Mouse (Mus musculus): ENCODE measurements around the gene Nxpe3.

Nxpe3 gene

GRCm38 (mm10) chr16:55816202-55816941 is 78.7 kb downstream of the Nxpe3 start:
- no peaks in the 10 kb centered on the region for H3K27me3 ChIP-seq (ENCODE audit: control insufficient read depth, insufficient read depth, low read length, poor library complexity, severe bottlenecking)

GRCm38 (mm10) chr16:55815466-55815865 is 79.6 kb downstream of the Nxpe3 start:
- no peaks in the 10 kb centered on the region for H3K27me3 ChIP-seq (ENCODE audit: control insufficient read depth, insufficient read depth, low read length, poor library complexity, severe bottlenecking)
- H3K36me3 ChIP-seq (ENCODE audit: control insufficient read depth, insufficient read depth, low read length, poor library complexity, severe bottlenecking): peaks cover 37% of the 10 kb centered on the region
- DNase-seq (ENCODE audit: low read depth, low spot score): no peak

More at GRCm38 (mm10) chr16:55816202-55816941, 78.7 kb downstream of the Nxpe3 start:
- H3K36me3 ChIP-seq (ENCODE audit: control insufficient read depth, insufficient read depth, low read length, poor library complexity, severe bottlenecking): peaks cover 35% of the 10 kb centered on the region
- no peak for DNase-seq (ENCODE audit: low read depth, low spot score)

- Histone ChIP-seq H3K36me3 (ENCODE audit: control insufficient read depth, insufficient read depth, low read length, poor library complexity, severe bottlenecking) (peaks cover 39% of the 10 kb centered on the region), H3K27me3 (ENCODE audit: control insufficient read depth, insufficient read depth, low read length, poor library complexity, severe bottlenecking) (no peaks in the 10 kb centered on the region)
- DNase-seq (ENCODE audit: low read depth, low spot score): no peak
These were observed 80.4 kb downstream of the Nxpe3 start for GRCm38 (mm10) chr16:55814686-55815085.

- no peak for DNase-seq (ENCODE audit: low read depth, low spot score)
- peaks cover 39% of the 10 kb centered on the region for H3K36me3 ChIP-seq (ENCODE audit: control insufficient read depth, insufficient read depth, low read length, poor library complexity, severe bottlenecking)
These were observed 81.2 kb downstream of the Nxpe3 start for GRCm38 (mm10) chr16:55813916-55814315.

GRCm38 (mm10) chr16:55811792-55812191 is 83.3 kb downstream of the Nxpe3 start:
- DNase-seq (ENCODE audit: low read depth, low spot score): peak; percentile 69
- Histone ChIP-seq H3K27me3 (ENCODE audit: control insufficient read depth, insufficient read depth, low read length, poor library complexity, severe bottlenecking) (no peaks in the 10 kb centered on the region), H3K36me3 (ENCODE audit: control insufficient read depth, insufficient read depth, low read length, poor library complexity, severe bottlenecking) (peaks cover 27% of the 10 kb centered on the region)

More at GRCm38 (mm10) chr16:55813916-55814315, 81.2 kb downstream of the Nxpe3 start:
- H3K27me3 ChIP-seq (ENCODE audit: control insufficient read depth, insufficient read depth, low read length, poor library complexity, severe bottlenecking): no peaks in the 10 kb centered on the region

GRCm38 (mm10) chr16:55809779-55810514 is 85.1 kb downstream of the Nxpe3 start:
- Histone ChIP-seq H3K27me3 (ENCODE audit: control insufficient read depth, insufficient read depth, low read length, poor library complexity, severe bottlenecking) (no peaks in the 10 kb centered on the region), H3K36me3 (ENCODE audit: control insufficient read depth, insufficient read depth, low read length, poor library complexity, severe bottlenecking) (peaks cover 25% of the 10 kb centered on the region)
- no peak for DNase-seq (ENCODE audit: low read depth, low spot score)

GRCm38 (mm10) chr16:55809345-55809744 is 85.7 kb downstream of the Nxpe3 start:
- Histone ChIP-seq H3K36me3 (ENCODE audit: control insufficient read depth, insufficient read depth, low read length, poor library complexity, severe bottlenecking) (peaks cover 20% of the 10 kb centered on the region), H3K27me3 (ENCODE audit: control insufficient read depth, insufficient read depth, low read length, poor library complexity, severe bottlenecking) (no peaks in the 10 kb centered on the region)
- no peak for DNase-seq (ENCODE audit: low read depth, low spot score)

- H3K36me3 ChIP-seq (ENCODE audit: control insufficient read depth, insufficient read depth, low read length, poor library complexity, severe bottlenecking): peaks cover 5% of the 10 kb centered on the region; the same call in 1 of the 2 replicates
- DNase-seq (ENCODE audit: low read depth, low spot score): no peak
- H3K27me3 ChIP-seq (ENCODE audit: control insufficient read depth, insufficient read depth, low read length, poor library complexity, severe bottlenecking): no peaks in the 10 kb centered on the region
These were observed 87.6 kb downstream of the Nxpe3 start for GRCm38 (mm10) chr16:55807505-55807932.

GRCm38 (mm10) chr16:55804799-55805198 is 90.3 kb downstream of the Nxpe3 start:
- no peak for DNase-seq (ENCODE audit: low read depth, low spot score)
- Histone ChIP-seq H3K27me3 (ENCODE audit: control insufficient read depth, insufficient read depth, low read length, poor library complexity, severe bottlenecking) (no peaks in the 10 kb centered on the region), H3K36me3 (ENCODE audit: control insufficient read depth, insufficient read depth, low read length, poor library complexity, severe bottlenecking) (no peaks in the 10 kb centered on the region)

GRCm38 (mm10) chr16:55801629-55802028 is 93.5 kb downstream of the Nxpe3 start:
- Histone ChIP-seq H3K36me3 (ENCODE audit: control insufficient read depth, insufficient read depth, low read length, poor library complexity, severe bottlenecking) (no peaks in the 10 kb centered on the region), H3K27me3 (ENCODE audit: control insufficient read depth, insufficient read depth, low read length, poor library complexity, severe bottlenecking) (no peaks in the 10 kb centered on the region)

GRCm38 (mm10) chr16:55798845-55799244 is 96.2 kb downstream of the Nxpe3 start:
- DNase-seq (ENCODE audit: low read depth, low spot score): peak; percentile 28
- Histone ChIP-seq H3K36me3 (ENCODE audit: control insufficient read depth, insufficient read depth, low read length, poor library complexity, severe bottlenecking) (no peaks in the 10 kb centered on the region), H3K27me3 (ENCODE audit: control insufficient read depth, insufficient read depth, low read length, poor library complexity, severe bottlenecking) (no peaks in the 10 kb centered on the region)

More at GRCm38 (mm10) chr16:55801629-55802028, 93.5 kb downstream of the Nxpe3 start:
- no peak for DNase-seq (ENCODE audit: low read depth, low spot score)

- no peak for DNase-seq (ENCODE audit: low read depth, low spot score)
- Histone ChIP-seq H3K27me3 (ENCODE audit: control insufficient read depth, insufficient read depth, low read length, poor library complexity, severe bottlenecking) (no peaks in the 10 kb centered on the region), H3K36me3 (ENCODE audit: control insufficient read depth, insufficient read depth, low read length, poor library complexity, severe bottlenecking) (no peaks in the 10 kb centered on the region)
These were observed 104.8 kb downstream of the Nxpe3 start for GRCm38 (mm10) chr16:55790326-55790725.

Data from splenic B cell, adult 2 months (primary cell).